Mouse (Mus musculus): ENCODE measurements at regions not wholly inside any gene's neighbourhood (a gene's known extent, or its start where the extent isn't known, plus 50 kb on each side); places are given as distances from the start of the nearest gene placed in this dataset.

- H3K79me2 ChIP-seq (ENCODE audit: control insufficient read depth, insufficient read depth): no peaks in the 10 kb centered on the region
- no peak overlapping the region for H3ac ChIP-seq (ENCODE audit: control insufficient read depth, insufficient read length)
- no peak overlapping the region for H3K4me3 ChIP-seq
- H3K27me3 ChIP-seq (ENCODE audit: control insufficient read depth, insufficient read depth, insufficient read length): no peaks in the 10 kb centered on the region
- no peak overlapping the region for H3K4me2 ChIP-seq (ENCODE audit: low read depth)
- TF ChIP-seq MAX (IDR thresholded peaks at IDR 0.05; ENCODE audit: low read depth) (no peak), MYOG (IDR thresholded peaks at IDR 0.05; ENCODE audit: control insufficient read depth in 1 of 3, insufficient read depth in 1 of 3, insufficient read length in 2 of 3, low read depth in 2 of 3) (no peak), POLR2A (IDR thresholded peaks at IDR 0.05; ENCODE audit: insufficient read length, low read depth) (no peak), POLR2AphosphoS2 (IDR thresholded peaks at IDR 0.05; ENCODE audit: insufficient read length, low read depth) (no peak), MYOD1 (IDR thresholded peaks at IDR 0.05; ENCODE audit: control insufficient read depth in 1 of 3, insufficient read length in 2 of 3, low read depth in 2 of 3) (no peak), E2F4 (IDR thresholded peaks at IDR 0.05; ENCODE audit: insufficient read depth) (no peak), TCF12 (IDR thresholded peaks at IDR 0.05; ENCODE audit: insufficient read depth, poor library complexity, severe bottlenecking) (no peak), SRF (IDR thresholded peaks at IDR 0.05; ENCODE audit: control insufficient read depth, insufficient read length, low read depth) (no peak), USF1 (IDR thresholded peaks at IDR 0.05; ENCODE audit: low read depth) (no peak), CEBPB (IDR thresholded peaks at IDR 0.05; ENCODE audit: insufficient read depth, poor library complexity, severe bottlenecking) (no peak), TCF3 (IDR thresholded peaks at IDR 0.05; ENCODE audit: insufficient read length, low read depth) (no peak), REST (IDR thresholded peaks at IDR 0.05; ENCODE audit: insufficient read depth, insufficient read length) (no peak)
- H3K36me3 ChIP-seq (ENCODE audit: control insufficient read depth, insufficient read depth): no peaks in the 10 kb centered on the region
Measured at GRCm38 (mm10) chr1:128914811-128915210, 322.7 kb upstream of the Cxcr4 start.

DNA sequence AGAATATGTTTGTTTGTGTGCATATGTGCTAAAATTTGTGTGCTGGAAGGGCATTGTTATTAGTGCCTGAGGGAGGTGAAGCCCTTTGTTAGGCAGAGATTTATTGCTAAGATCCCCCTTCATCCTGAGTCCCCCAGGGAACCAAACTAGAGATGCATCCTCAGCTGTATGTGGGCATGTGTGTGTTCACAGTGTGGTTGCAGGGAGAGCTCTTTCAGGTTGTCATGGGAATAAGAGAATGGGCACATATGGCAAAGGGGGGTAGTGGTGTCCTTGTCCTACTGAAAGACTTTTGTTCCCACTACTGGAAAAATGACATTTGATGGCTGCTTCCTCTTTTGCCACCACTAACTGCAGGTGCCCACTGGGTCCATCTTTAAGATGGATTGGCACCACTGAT is 320.4 kb upstream of the Cxcr4 start:
- TF ChIP-seq TCF12 (IDR thresholded peaks at IDR 0.05; ENCODE audit: insufficient read depth, poor library complexity, severe bottlenecking): no peak
- no peak for TF ChIP-seq TCF3 (IDR thresholded peaks at IDR 0.05; ENCODE audit: insufficient read length, low read depth)
- no peaks in the 10 kb centered on the region for H3K36me3 ChIP-seq (ENCODE audit: control insufficient read depth, insufficient read depth)

DNA sequence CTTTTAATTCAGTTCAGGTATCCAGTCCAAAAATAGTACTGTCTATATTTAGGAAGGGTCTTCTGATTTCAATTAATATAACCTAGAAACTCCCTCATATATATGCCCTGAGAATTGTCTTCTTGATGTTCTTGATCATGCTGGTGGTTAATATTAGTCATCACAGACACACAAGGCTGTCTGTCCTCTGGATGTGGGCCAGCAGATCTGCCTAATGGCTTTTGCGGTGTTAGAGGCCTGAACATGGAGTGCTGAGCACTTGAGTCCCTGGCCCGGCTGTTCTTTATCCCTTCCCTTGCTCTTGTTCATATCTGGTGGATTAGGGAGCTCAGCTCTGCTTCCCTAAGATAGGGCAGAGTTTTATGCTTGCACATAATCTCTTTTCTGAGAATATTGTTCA is 315.5 kb upstream of the Cxcr4 start:
- Histone ChIP-seq H3K4me2 (ENCODE audit: low read depth) (no peak overlapping the region), H3K79me2 (ENCODE audit: control insufficient read depth, insufficient read depth) (no peaks in the 10 kb centered on the region), H3K4me3 (no peak overlapping the region), H3K27me3 (ENCODE audit: control insufficient read depth, insufficient read depth, insufficient read length) (peaks cover 4% of the 10 kb centered on the region), H3ac (ENCODE audit: control insufficient read depth, insufficient read length) (no peak overlapping the region), H3K36me3 (ENCODE audit: control insufficient read depth, insufficient read depth) (no peaks in the 10 kb centered on the region)
- no peak for TF ChIP-seq MAX (IDR thresholded peaks at IDR 0.05; ENCODE audit: low read depth)
- no peak for TF ChIP-seq E2F4 (IDR thresholded peaks at IDR 0.05; ENCODE audit: insufficient read depth)
- no peak for TF ChIP-seq MYOD1 (IDR thresholded peaks at IDR 0.05; ENCODE audit: control insufficient read depth in 1 of 3, insufficient read length in 2 of 3, low read depth in 2 of 3)
- no peak for TF ChIP-seq TCF3 (IDR thresholded peaks at IDR 0.05; ENCODE audit: insufficient read length, low read depth)
- TF ChIP-seq CEBPB (IDR thresholded peaks at IDR 0.05; ENCODE audit: insufficient read depth, poor library complexity, severe bottlenecking): no peak
- TF ChIP-seq USF1 (IDR thresholded peaks at IDR 0.05; ENCODE audit: low read depth): no peak
- no peak for TF ChIP-seq POLR2AphosphoS2 (IDR thresholded peaks at IDR 0.05; ENCODE audit: insufficient read length, low read depth)
- no peak for TF ChIP-seq TCF12 (IDR thresholded peaks at IDR 0.05; ENCODE audit: insufficient read depth, poor library complexity, severe bottlenecking)
- no peak for TF ChIP-seq REST (IDR thresholded peaks at IDR 0.05; ENCODE audit: insufficient read depth, insufficient read length)
- TF ChIP-seq SRF (IDR thresholded peaks at IDR 0.05; ENCODE audit: control insufficient read depth, insufficient read length, low read depth): no peak

More for the DNA sequence above, 320.4 kb upstream of the Cxcr4 start:
- no peaks in the 10 kb centered on the region for H3K79me2 ChIP-seq (ENCODE audit: control insufficient read depth, insufficient read depth)
- H3ac ChIP-seq (ENCODE audit: control insufficient read depth, insufficient read length): no peak overlapping the region
- no peaks in the 10 kb centered on the region for H3K27me3 ChIP-seq (ENCODE audit: control insufficient read depth, insufficient read depth, insufficient read length)
- no peak overlapping the region for H3K4me3 ChIP-seq
- H3K4me2 ChIP-seq (ENCODE audit: low read depth): no peak overlapping the region

DNA sequence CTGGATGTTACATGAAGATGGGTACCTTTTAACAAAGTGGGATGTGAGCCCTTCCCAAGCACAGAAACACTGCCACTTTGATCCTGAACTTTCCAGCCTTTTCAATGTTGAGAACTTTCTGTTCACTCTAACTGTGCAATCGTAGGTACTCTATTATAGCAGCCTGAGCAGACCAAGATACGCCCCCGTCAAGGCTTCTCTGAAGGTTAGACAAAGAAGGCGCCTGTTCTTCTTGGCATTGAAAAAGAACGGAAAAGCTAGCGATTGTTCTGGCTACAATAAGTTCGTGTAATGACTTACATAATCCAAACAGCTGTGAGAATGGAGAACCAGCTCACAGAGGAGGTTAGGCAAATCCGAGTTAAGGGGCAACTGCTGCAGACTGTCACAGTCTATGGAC is 305.9 kb upstream of the Cxcr4 start:
- no peaks in the 10 kb centered on the region for H3K36me3 ChIP-seq (ENCODE audit: control insufficient read depth, insufficient read depth)
- no peak for TF ChIP-seq TCF12 (IDR thresholded peaks at IDR 0.05; ENCODE audit: insufficient read depth, poor library complexity, severe bottlenecking)
- no peak for TF ChIP-seq REST (IDR thresholded peaks at IDR 0.05; ENCODE audit: insufficient read depth, insufficient read length)
- no peak for TF ChIP-seq E2F4 (IDR thresholded peaks at IDR 0.05; ENCODE audit: insufficient read depth)
- no peaks in the 10 kb centered on the region for H3K79me2 ChIP-seq (ENCODE audit: control insufficient read depth, insufficient read depth)
- H3K4me3 ChIP-seq: no peak overlapping the region
- no peak overlapping the region for H3ac ChIP-seq (ENCODE audit: control insufficient read depth, insufficient read length)
- H3K27me3 ChIP-seq (ENCODE audit: control insufficient read depth, insufficient read depth, insufficient read length): peaks cover 8% of the 10 kb centered on the region
- H3K4me2 ChIP-seq (ENCODE audit: low read depth): no peak overlapping the region

- Histone ChIP-seq H3K79me2 (ENCODE audit: control insufficient read depth, insufficient read depth) (no peaks in the 10 kb centered on the region), H3K4me3 (no peak overlapping the region), H3K27me3 (ENCODE audit: control insufficient read depth, insufficient read depth, insufficient read length) (peaks cover 2% of the 10 kb centered on the region), H3K4me2 (ENCODE audit: low read depth) (no peak overlapping the region), H3ac (ENCODE audit: control insufficient read depth, insufficient read length) (no peak overlapping the region), H3K36me3 (ENCODE audit: control insufficient read depth, insufficient read depth) (no peaks in the 10 kb centered on the region)
- TF ChIP-seq TCF3 (IDR thresholded peaks at IDR 0.05; ENCODE audit: insufficient read length, low read depth) (no peak), E2F4 (IDR thresholded peaks at IDR 0.05; ENCODE audit: insufficient read depth) (no peak), TCF12 (IDR thresholded peaks at IDR 0.05; ENCODE audit: insufficient read depth, poor library complexity, severe bottlenecking) (no peak), MYOD1 (IDR thresholded peaks at IDR 0.05; ENCODE audit: control insufficient read depth in 1 of 3, insufficient read length in 2 of 3, low read depth in 2 of 3) (no peak), POLR2AphosphoS2 (IDR thresholded peaks at IDR 0.05; ENCODE audit: insufficient read length, low read depth) (no peak), SRF (IDR thresholded peaks at IDR 0.05; ENCODE audit: control insufficient read depth, insufficient read length, low read depth) (no peak), CEBPB (IDR thresholded peaks at IDR 0.05; ENCODE audit: insufficient read depth, poor library complexity, severe bottlenecking) (no peak), USF1 (IDR thresholded peaks at IDR 0.05; ENCODE audit: low read depth) (no peak), REST (IDR thresholded peaks at IDR 0.05; ENCODE audit: insufficient read depth, insufficient read length) (no peak)
Measured at GRCm38 (mm10) chr1:128894546-128894945, 302.5 kb upstream of the Cxcr4 start.

All from myocyte (in vitro differentiated cells).